Mouse (Mus musculus): Measurements from ENCODE around the gene Gm20388. TPM values are rescaled to one million over a fixed set of nuclear protein-coding genes. Genes with fewer than 3 reads are reported as not detected.

The Gm20388 gene
- polyA plus RNA-seq, 1 experiment from 2014 or later: 12.4 TPM

GRCm38 (mm10) chr8:120509136-120510034 lies 598.7 kb downstream of the Gm20388 start:
- H3K4me3 ChIP-seq (ENCODE audit: low read length): peak overlapping the region; percentile 4; the same call in 1 of the 2 replicates
- ATAC-seq: peak; percentile 55; the same call in 1 of the 2 replicates
- H3K9me3 ChIP-seq (ENCODE audit: control insufficient read depth, low read length): no peaks in the 10 kb centered on the region
- H3K36me3 ChIP-seq (ENCODE audit: control insufficient read depth, insufficient read depth, low read length): no peaks in the 10 kb centered on the region
- H3K27ac ChIP-seq (ENCODE audit: low read depth, low read length): peak overlapping the region; percentile 42; the same call in 1 of the 2 replicates
- 8% methylated on average over 21 of the region's 21 CpGs for WGBS
- no peaks in the 10 kb centered on the region for H3K27me3 ChIP-seq (replicated peaks; ENCODE audit: control insufficient read depth, insufficient read depth, low read length)
- H3K4me2 ChIP-seq (ENCODE audit: low read length): peak overlapping the region; percentile 41
- H3K9ac ChIP-seq (ENCODE audit: low read depth, low read length): peak overlapping the region; percentile 36
- peaks cover 91% of the 10 kb centered on the region for H3K4me1 ChIP-seq (ENCODE audit: control insufficient read depth, insufficient read depth, low read depth, low read length)

- Histone ChIP-seq H3K4me1 (ENCODE audit: control insufficient read depth, insufficient read depth, low read depth, low read length) (peaks cover 87% of the 10 kb centered on the region), H3K9me3 (ENCODE audit: control insufficient read depth, low read length) (no peaks in the 10 kb centered on the region), H3K4me2 (ENCODE audit: low read length) (no peak overlapping the region; the same call in 1 of the 2 replicates), H3K27me3 (replicated peaks; ENCODE audit: control insufficient read depth, insufficient read depth, low read length) (no peaks in the 10 kb centered on the region), H3K27ac (ENCODE audit: low read depth, low read length) (no peak overlapping the region), H3K36me3 (ENCODE audit: control insufficient read depth, insufficient read depth, low read length) (no peaks in the 10 kb centered on the region), H3K4me3 (ENCODE audit: low read length) (no peak overlapping the region), H3K9ac (ENCODE audit: low read depth, low read length) (no peak overlapping the region; the same call in 1 of the 2 replicates)
- no peak for ATAC-seq
- WGBS: 4% methylated on average over 4 of the region's 6 CpGs
Measured at GRCm38 (mm10) chr8:120510035-120510416, 599.4 kb downstream of the Gm20388 start.

- WGBS: 35% methylated on average over 5 of the region's 5 CpGs
- no peak overlapping the region for H3K4me2 ChIP-seq (ENCODE audit: low read length)
- H3K36me3 ChIP-seq (ENCODE audit: control insufficient read depth, insufficient read depth, low read length): no peaks in the 10 kb centered on the region
- H3K27ac ChIP-seq (ENCODE audit: low read depth, low read length): no peak overlapping the region
- no peaks in the 10 kb centered on the region for H3K9me3 ChIP-seq (ENCODE audit: control insufficient read depth, low read length)
- H3K4me3 ChIP-seq (ENCODE audit: low read length): no peak overlapping the region
- H3K4me1 ChIP-seq (ENCODE audit: control insufficient read depth, insufficient read depth, low read depth, low read length): peaks cover 78% of the 10 kb centered on the region
- H3K27me3 ChIP-seq (replicated peaks; ENCODE audit: control insufficient read depth, insufficient read depth, low read length): no peaks in the 10 kb centered on the region
- peak overlapping the region; percentile 17; the same call in 1 of the 2 replicates for H3K9ac ChIP-seq (ENCODE audit: low read depth, low read length)
- no peak for ATAC-seq
Measured at GRCm38 (mm10) chr8:120510863-120511457, 600.3 kb downstream of the Gm20388 start.

- Histone ChIP-seq H3K27ac (ENCODE audit: low read depth, low read length) (peak overlapping the region; percentile 64), H3K4me3 (ENCODE audit: low read length) (no peak overlapping the region), H3K9me3 (ENCODE audit: control insufficient read depth, low read length) (no peaks in the 10 kb centered on the region), H3K4me2 (ENCODE audit: low read length) (peak overlapping the region; percentile 17; the same call in 1 of the 2 replicates), H3K36me3 (ENCODE audit: control insufficient read depth, insufficient read depth, low read length) (no peaks in the 10 kb centered on the region), H3K4me1 (ENCODE audit: control insufficient read depth, insufficient read depth, low read depth, low read length) (peaks cover 78% of the 10 kb centered on the region), H3K9ac (ENCODE audit: low read depth, low read length) (peak overlapping the region; percentile 22), H3K27me3 (replicated peaks; ENCODE audit: control insufficient read depth, insufficient read depth, low read length) (no peaks in the 10 kb centered on the region)
- WGBS: 26% methylated on average over 8 of the region's 8 CpGs
- ATAC-seq: no peak
Measured at GRCm38 (mm10) chr8:120511737-120512136, 601.1 kb downstream of the Gm20388 start.

GRCm38 (mm10) chr8:120512326-120512725 lies 601.7 kb downstream of the Gm20388 start:
- ATAC-seq: no peak
- Histone ChIP-seq H3K27me3 (replicated peaks; ENCODE audit: control insufficient read depth, insufficient read depth, low read length) (no peaks in the 10 kb centered on the region), H3K4me1 (ENCODE audit: control insufficient read depth, insufficient read depth, low read depth, low read length) (peaks cover 81% of the 10 kb centered on the region), H3K9ac (ENCODE audit: low read depth, low read length) (peak overlapping the region; percentile 22), H3K27ac (ENCODE audit: low read depth, low read length) (peak overlapping the region; percentile 64), H3K4me3 (ENCODE audit: low read length) (no peak overlapping the region), H3K4me2 (ENCODE audit: low read length) (peak overlapping the region; percentile 17; the same call in 1 of the 2 replicates), H3K9me3 (ENCODE audit: control insufficient read depth, low read length) (no peaks in the 10 kb centered on the region), H3K36me3 (ENCODE audit: control insufficient read depth, insufficient read depth, low read length) (no peaks in the 10 kb centered on the region)
- 20% methylated on average over 11 of the region's 11 CpGs for WGBS

GRCm38 (mm10) chr8:120513145-120513544 lies 602.5 kb downstream of the Gm20388 start:
- H3K4me3 ChIP-seq (ENCODE audit: low read length): no peak overlapping the region
- H3K36me3 ChIP-seq (ENCODE audit: control insufficient read depth, insufficient read depth, low read length): no peaks in the 10 kb centered on the region
- 36% methylated on average over 6 of the region's 6 CpGs for WGBS
- no peak overlapping the region for H3K9ac ChIP-seq (ENCODE audit: low read depth, low read length)
- peaks cover 84% of the 10 kb centered on the region for H3K4me1 ChIP-seq (ENCODE audit: control insufficient read depth, insufficient read depth, low read depth, low read length)
- peak overlapping the region; percentile 74; the same call in 1 of the 2 replicates for H3K27ac ChIP-seq (ENCODE audit: low read depth, low read length)
- ATAC-seq: no peak
- no peaks in the 10 kb centered on the region for H3K9me3 ChIP-seq (ENCODE audit: control insufficient read depth, low read length)
- no peak overlapping the region for H3K4me2 ChIP-seq (ENCODE audit: low read length)
- H3K27me3 ChIP-seq (replicated peaks; ENCODE audit: control insufficient read depth, insufficient read depth, low read length): no peaks in the 10 kb centered on the region

- Histone ChIP-seq H3K9ac (ENCODE audit: low read depth, low read length) (peak overlapping the region; percentile 54), H3K27ac (ENCODE audit: low read depth, low read length) (peak overlapping the region; percentile 74), H3K27me3 (replicated peaks; ENCODE audit: control insufficient read depth, insufficient read depth, low read length) (no peaks in the 10 kb centered on the region), H3K4me1 (ENCODE audit: control insufficient read depth, insufficient read depth, low read depth, low read length) (peaks cover 83% of the 10 kb centered on the region), H3K4me3 (ENCODE audit: low read length) (no peak overlapping the region), H3K36me3 (ENCODE audit: control insufficient read depth, insufficient read depth, low read length) (no peaks in the 10 kb centered on the region), H3K4me2 (ENCODE audit: low read length) (peak overlapping the region; percentile 18; the same call in 1 of the 2 replicates), H3K9me3 (ENCODE audit: control insufficient read depth, low read length) (no peaks in the 10 kb centered on the region)
- ATAC-seq: peak; percentile 67
- WGBS: 14% methylated on average over 24 of the region's 26 CpGs
Measured at GRCm38 (mm10) chr8:120513638-120514461, 603.2 kb downstream of the Gm20388 start.

- Histone ChIP-seq H3K4me3 (ENCODE audit: low read length) (no peak overlapping the region), H3K4me2 (ENCODE audit: low read length) (no peak overlapping the region), H3K9ac (ENCODE audit: low read depth, low read length) (no peak overlapping the region), H3K27ac (ENCODE audit: low read depth, low read length) (no peak overlapping the region), H3K4me1 (ENCODE audit: control insufficient read depth, insufficient read depth, low read depth, low read length) (peaks cover 84% of the 10 kb centered on the region), H3K36me3 (ENCODE audit: control insufficient read depth, insufficient read depth, low read length) (no peaks in the 10 kb centered on the region), H3K9me3 (ENCODE audit: control insufficient read depth, low read length) (no peaks in the 10 kb centered on the region), H3K27me3 (replicated peaks; ENCODE audit: control insufficient read depth, insufficient read depth, low read length) (no peaks in the 10 kb centered on the region)
- WGBS: 92% methylated on average over 2 of the region's 2 CpGs
- ATAC-seq: no peak
Measured at GRCm38 (mm10) chr8:120515214-120515613, 604.6 kb downstream of the Gm20388 start.
